Mouse (Mus musculus): Measurements from ENCODE around the gene Clba1.
"Not testable (repeated sequence)": the region's sequence is repeated elsewhere in the genome, so short reads cannot be mapped to it uniquely, and the experiment has no call there.

Clba1 gene

GRCm38 (mm10) chr12:112795466-112796104, 13.2 kb upstream of the Clba1 start:
- DNase-seq, result peak in 1 of 2 experiments; percentile 34

- no peak for DNase-seq
Measured at GRCm38 (mm10) chr12:112796551-112797510, 11.9 kb upstream of the Clba1 start.

GRCm38 (mm10) chr12:112797672-112798331, 10.9 kb upstream of the Clba1 start:
- no peak for DNase-seq

- DNase-seq, result peak; percentile 44 to 54
Measured at GRCm38 (mm10) chr12:112798332-112798681, 10.4 kb upstream of the Clba1 start.

GRCm38 (mm10) chr12:112798716-112799115, 10.0 kb upstream of the Clba1 start:
- no peak for DNase-seq

- no peak for DNase-seq
Measured at GRCm38 (mm10) chr12:112799237-112799970, 9.3 kb upstream of the Clba1 start.

- DNase-seq, result peak; percentile 84 to 86
Measured at GRCm38 (mm10) chr12:112800476-112800875, 8.3 kb upstream of the Clba1 start.

GRCm38 (mm10) chr12:112801864-112802846, 6.6 kb upstream of the Clba1 start, which contains the start of gene Ahnak2:
Gene Ahnak2, minus strand, starts transcription at chr12:112802657.
- DNase-seq, result peak; percentile 70 to 80

GRCm38 (mm10) chr12:112802917-112803316, 5.8 kb upstream of the Clba1 start:
- DNase-seq, result no peak

GRCm38 (mm10) chr12:112804046-112804445, 4.7 kb upstream of the Clba1 start:
- peak; percentile 39 to 42 for DNase-seq

GRCm38 (mm10) chr12:112806044-112806443, 2.7 kb upstream of the Clba1 start:
- no peak for DNase-seq

GRCm38 (mm10) chr12:112807796-112808195, 941 bp upstream of the Clba1 start:
- no peak for DNase-seq

- DNase-seq, result no peak
Measured at GRCm38 (mm10) chr12:112808212-112808586, 538 bp upstream of the Clba1 start.

- DNase-seq, result no peak
Measured at GRCm38 (mm10) chr12:112809641-112810040, 904 bp downstream of the Clba1 start.

- no peak for DNase-seq
Measured at GRCm38 (mm10) chr12:112810092-112810885, 1.6 kb downstream of the Clba1 start.

GRCm38 (mm10) chr12:112813370-112813769, 4.6 kb downstream of the Clba1 start:
- DNase-seq, result peak in 1 of 2 experiments; percentile 53

GRCm38 (mm10) chr12:112814682-112815470, 6.1 kb downstream of the Clba1 start:
- peak in 1 of 2 experiments; percentile 6 for DNase-seq

- DNase-seq, result peak; percentile 71 to 79
Measured at GRCm38 (mm10) chr12:112816294-112816693, 7.6 kb downstream of the Clba1 start.

GRCm38 (mm10) chr12:112816866-112817265, 8.1 kb downstream of the Clba1 start:
- DNase-seq, result not testable (repeated sequence)

Measured in kidney, postnatal 4 days (tissue).